In genomic region chr10:62326818-62327571, GRCm38 (mm10) we compare ENCODE assay signal across 10 mouse cellular contexts. TPM values are rescaled to one million over a fixed set of nuclear protein-coding genes. Genes with fewer than 3 reads are reported as not detected.
A peak's percentile ranks its signal among the peaks of the same experiment; 100 is the strongest.
DNase-seq lines count a peak whose midpoint lies in the region; ATAC-seq and TF ChIP-seq lines count a peak whose summit lies in the region.
"Had no signal": no experiment of that assay in that cellular context is flagged by ENCODE, and none has a peak within 500 bp of the region (broad histone marks: within the 10 kb centered on the region; RNA-seq: fewer than 3 reads in every experiment).

No protein-coding gene starts in this region.

- peak overlapping the region; percentile 43 for H3K4me2 ChIP-seq in heart, embryonic 15.5 days
- H3K4me2 ChIP-seq: embryonic facial prominence, embryonic 12.5 days had no signal

- no peak for DNase-seq in heart, postnatal 10 days
- peak; percentile 78 for DNase-seq in 416B (ENCODE audit: low read depth)
- DNase-seq in adrenal gland, adult (ENCODE audit: inconsistent age in 2 of 2, low spot score in 1 of 2) = no peak
- no peak for DNase-seq in natural killer cell, adult 2 months (ENCODE audit: low spot score in 2 of 2)
- DNase-seq in ovary, postnatal 10 days (ENCODE audit: low spot score) = no peak
- DNase-seq: midbrain, embryonic 14.5 days had no signal

- peaks cover 65% of the 10 kb centered on the region for H3K4me1 ChIP-seq in heart, embryonic 15.5 days (replicated peaks)
- peaks cover 14% of the 10 kb centered on the region for H3K4me1 ChIP-seq in ES-Bruce4 (ENCODE audit: control insufficient read depth, insufficient read depth, low read length)

- H3K9me3 ChIP-seq in heart, embryonic 15.5 days (replicated peaks) = no peaks in the 10 kb centered on the region
- H3K9me3 ChIP-seq in ES-Bruce4 (replicated peaks; ENCODE audit: control insufficient read depth, insufficient read depth, low read length, poor library complexity, severe bottlenecking) = no peaks in the 10 kb centered on the region
- H3K9me3 ChIP-seq: embryonic facial prominence, embryonic 12.5 days had no signal

- peak overlapping the region; percentile 18; the same call in 1 of the 2 replicates for H3K9ac ChIP-seq in heart, embryonic 15.5 days
- H3K9ac ChIP-seq in ES-Bruce4 (ENCODE audit: low read depth, poor library complexity, severe bottlenecking) = no peak overlapping the region
- H3K9ac ChIP-seq: embryonic facial prominence, embryonic 12.5 days had no signal

- TF ChIP-seq POLR2A in ES-Bruce4 (IDR thresholded peaks at IDR 0.05; ENCODE audit: insufficient read depth, low read length) = no peak

- peak overlapping the region; percentile 94 for H3K27ac ChIP-seq in heart, embryonic 15.5 days
- H3K27ac ChIP-seq in ES-Bruce4 (ENCODE audit: insufficient read depth, low read length) = peak overlapping the region; percentile 16; the same call in 1 of the 2 replicates
- H3K27ac ChIP-seq: embryonic facial prominence, embryonic 12.5 days had no signal

- no peak for ATAC-seq in heart, embryonic 15.5 days (replicated peaks; ENCODE audit: insufficient number of reproducible peaks, insufficient read depth, low FRiP score, low read depth)
- peak; percentile 6 for ATAC-seq in inflammation-experienced regulatory T-cells, adult 6 months

- H3K27me3 ChIP-seq in heart, embryonic 15.5 days = no peaks in the 10 kb centered on the region
- no peaks in the 10 kb centered on the region for H3K27me3 ChIP-seq in ES-Bruce4 (ENCODE audit: control insufficient read depth, insufficient read depth, low read length, poor library complexity, severe bottlenecking)
- H3K27me3 ChIP-seq: embryonic facial prominence, embryonic 12.5 days had no signal

- no peak for TF ChIP-seq EP300 in ES-Bruce4 (IDR thresholded peaks at IDR 0.05; ENCODE audit: insufficient read depth, low read depth, low read length)

- TF ChIP-seq CTCF in ES-Bruce4 (IDR thresholded peaks at IDR 0.05; ENCODE audit: low read depth, low read length) = no peak

- intact Hi-C loops in heart, postnatal 10 days (cut with DNase I) = no loop called here

- WGBS in heart, embryonic 15.5 days = 66% methylated on average over 8 of the region's 8 CpGs

- no peaks in the 10 kb centered on the region for H3K36me3 ChIP-seq in heart, embryonic 15.5 days
- H3K36me3 ChIP-seq in ES-Bruce4 (ENCODE audit: control insufficient read depth, insufficient read depth, low read length, poor library complexity, severe bottlenecking) = no peaks in the 10 kb centered on the region

- no peak overlapping the region for H3K4me3 ChIP-seq in heart, embryonic 15.5 days
- H3K4me3 ChIP-seq in ES-Bruce4 (ENCODE audit: low read depth, low read length) = no peak overlapping the region
- H3K4me3 ChIP-seq: embryonic facial prominence, embryonic 12.5 days had no signal

RNA-seq across cellular contexts. Expression of gene Hk1, which starts 52.7 kb away (rescaled TPM):
- 186 and 190 TPM in 2 replicates for polyA plus RNA-seq in heart, embryonic 15.5 days (2015; fragmentation: Nextera tagmentation; extraction: Ambion mirVana)
- total RNA-seq in heart, postnatal 10 days (2021) = 100 to 1,000 TPM; 167 to 178 TPM
- polyA plus RNA-seq in ES-Bruce4 (2011; ENCODE audit: insufficient read depth, insufficient read length, low read depth, missing spikeins) = 59.5 and 61.3 TPM in 2 replicates
- 100 to 1,000 TPM in 1 of 3 experiments, 10 to 100 TPM in 2; 64.3 to 101 (median 74.8) TPM for polyA plus RNA-seq in inflammation-experienced regulatory T-cells, adult 6 months (2017; shearing (Covaris generic))
